Comparison of ENCODE assay signal across 27 mouse cellular contexts in the genomic region with DNA sequence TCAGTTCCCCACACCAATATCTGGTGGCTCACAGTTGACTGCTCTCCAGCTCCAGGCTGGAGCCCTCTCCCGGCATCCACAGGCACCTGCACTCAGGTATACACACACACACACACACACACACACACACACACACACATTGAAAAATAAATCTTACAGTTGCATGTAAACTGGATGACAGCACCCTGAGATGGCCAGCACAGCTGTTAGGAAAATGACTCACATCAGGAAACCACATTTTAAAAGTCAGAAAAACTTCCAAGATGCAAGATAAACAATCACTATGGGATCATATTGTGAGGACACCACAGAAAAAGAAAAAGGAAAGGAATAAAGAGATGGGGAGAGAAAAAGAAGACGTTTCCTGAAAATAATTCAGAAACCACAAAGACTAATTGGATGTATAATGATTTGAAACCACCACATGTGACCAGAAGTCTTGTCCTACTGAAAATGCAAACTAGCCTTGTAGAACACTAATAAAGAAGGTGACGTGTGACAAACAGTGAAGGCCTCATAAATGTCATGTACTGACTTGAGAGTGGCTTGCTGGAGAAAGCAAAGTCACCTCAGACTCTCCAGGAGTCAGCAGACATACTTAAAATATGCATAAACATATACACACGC. TPM values are rescaled to one million over a fixed set of nuclear protein-coding genes. Genes with fewer than 3 reads are reported as not detected.
A peak's percentile ranks its signal among the peaks of the same experiment; 100 is the strongest.
DNase-seq lines count a peak whose midpoint lies in the region; ATAC-seq lines count a peak whose summit lies in the region.
"Had no signal": no experiment of that assay in that cellular context is flagged by ENCODE, and none has a peak within 500 bp of the region (broad histone marks: within the 10 kb centered on the region; RNA-seq: fewer than 3 reads in every experiment).

No protein-coding gene starts in this region.

- H3K27ac ChIP-seq in forebrain, embryonic 11.5 days (ENCODE audit: low read depth, low read length), result no peak overlapping the region
- H3K27ac ChIP-seq: embryonic facial prominence, embryonic 12.5 days; embryonic facial prominence, embryonic 15.5 days; forebrain, embryonic 10.5 days; gastrocnemius, adult 2 months; hindbrain, embryonic 14.5 days; hindbrain, postnatal 0 days had no signal

- DNase-seq in 3T3-L1 (ENCODE audit: low read depth, low spot score) (peak; percentile 76), 416B (ENCODE audit: low read depth) (peak; percentile 76), NIH3T3 (ENCODE audit: low read depth) (peak; percentile 54)
- no peak for DNase-seq in kidney, postnatal 25 days
- no peak for DNase-seq in forebrain, embryonic 11.5 days (ENCODE audit: low spot score)
- DNase-seq in kidney, postnatal 14 days, result no peak
- DNase-seq: adrenal gland, postnatal 10 days; adrenal gland, postnatal 36 days; B cell, adult 2 months; cerebellum, adult 18-20 months; cerebellum, adult 9-11 months; cerebellum, postnatal 25 days; forebrain, postnatal 0 days; gastrocnemius, adult 2 months; gastrocnemius, postnatal 14 days; heart, adult 11 months; kidney, adult 11 months had no signal

- H3K4me2 ChIP-seq in forebrain, embryonic 11.5 days (ENCODE audit: low read depth, low read length, severe bottlenecking), result no peak overlapping the region
- H3K4me2 ChIP-seq: embryonic facial prominence, embryonic 12.5 days; embryonic facial prominence, embryonic 15.5 days; heart, embryonic 11.5 days; hindbrain, embryonic 14.5 days had no signal

- ATAC-seq in forebrain, embryonic 11.5 days (replicated peaks; ENCODE audit: low FRiP score), result no peak
- ATAC-seq: CD4-positive, CD25-positive, alpha-beta regulatory T cell, adult 4 months; forebrain, embryonic 14.5 days; forebrain, postnatal 0 days; hindbrain, postnatal 0 days; inflammation-experienced regulatory T-cells, adult 6 months; Patski had no signal

- H3K9ac ChIP-seq in forebrain, embryonic 11.5 days (ENCODE audit: low read length), result no peak overlapping the region
- H3K9ac ChIP-seq: embryonic facial prominence, embryonic 12.5 days; embryonic facial prominence, embryonic 15.5 days; forebrain, postnatal 0 days; hindbrain, embryonic 14.5 days had no signal

- WGBS in forebrain, embryonic 11.5 days, result 82% methylated on average over 4 of the region's 4 CpGs

- no peaks in the 10 kb centered on the region for H3K9me3 ChIP-seq in forebrain, embryonic 11.5 days (ENCODE audit: control insufficient read depth, low read length)
- H3K9me3 ChIP-seq: embryonic facial prominence, embryonic 12.5 days; embryonic facial prominence, embryonic 15.5 days; forebrain, embryonic 10.5 days had no signal

- no peaks in the 10 kb centered on the region for H3K4me1 ChIP-seq in forebrain, embryonic 11.5 days (replicated peaks; ENCODE audit: control insufficient read depth, insufficient read depth, low read length)
- H3K4me1 ChIP-seq: embryonic facial prominence, embryonic 12.5 days; embryonic facial prominence, embryonic 15.5 days; forebrain, embryonic 10.5 days had no signal

- no peak overlapping the region for H3K4me3 ChIP-seq in forebrain, embryonic 11.5 days (ENCODE audit: low read depth, low read length)
- H3K4me3 ChIP-seq: embryonic facial prominence, embryonic 12.5 days; embryonic facial prominence, embryonic 15.5 days; forebrain, embryonic 10.5 days; gastrocnemius, adult 2 months had no signal

- H3K36me3 ChIP-seq in forebrain, embryonic 11.5 days (ENCODE audit: control insufficient read depth, insufficient read depth, low read length), result no peaks in the 10 kb centered on the region
- H3K36me3 ChIP-seq: embryonic facial prominence, embryonic 12.5 days; embryonic facial prominence, embryonic 15.5 days; forebrain, embryonic 10.5 days had no signal

- no peaks in the 10 kb centered on the region for H3K27me3 ChIP-seq in forebrain, embryonic 11.5 days (ENCODE audit: control insufficient read depth, insufficient read depth, low read length)
- H3K27me3 ChIP-seq: embryonic facial prominence, embryonic 12.5 days; embryonic facial prominence, embryonic 15.5 days; Patski had no signal

RNA-seq across cellular contexts. Expression of a gene that starts 7.1 kb away (rescaled TPM):
- 8.5 and 9.5 TPM in 2 replicates for polyA plus RNA-seq in forebrain, embryonic 11.5 days (2014; fragmentation: Nextera tagmentation; extraction: Ambion mirVana)

Comparison
In these comparisons a context has a peak if more than half of its experiments do, and no peak if none do; other contexts are left out.
1. DNase-seq: peak in 3T3-L1 (single experiment), 416B (single experiment) and NIH3T3 (single experiment); none in kidney, postnatal 25 days (0 of 2), forebrain, embryonic 11.5 days (single experiment) and kidney, postnatal 14 days (single experiment).